Mouse (Mus musculus) thymus, postnatal 4 days (tissue): ENCODE results near the gene Lrrn4.

Source experiments
- DNase-seq: peaks from one replicate; pipeline ENCODE4 v3.0.0; 2021

Lrrn4 gene

GRCm38 (mm10) chr2:132869682-132870081 lies 11.0 kb downstream of the Lrrn4 start:
- DNase-seq: no peak

- DNase-seq: no peak
Observed at GRCm38 (mm10) chr2:132867521-132867920, 13.2 kb downstream of the Lrrn4 start.

- no peak for DNase-seq
Observed at GRCm38 (mm10) chr2:132863325-132863724, 17.4 kb downstream of the Lrrn4 start.

GRCm38 (mm10) chr2:132861456-132861855 lies 19.2 kb downstream of the Lrrn4 start:
- DNase-seq: no peak

- no peak for DNase-seq
Observed at GRCm38 (mm10) chr2:132860435-132860834, 20.3 kb downstream of the Lrrn4 start.

GRCm38 (mm10) chr2:132856333-132856732 lies 24.4 kb downstream of the Lrrn4 start:
- no peak for DNase-seq

GRCm38 (mm10) chr2:132853051-132853450 lies 27.6 kb downstream of the Lrrn4 start:
- no peak for DNase-seq

- DNase-seq: no peak
Observed at GRCm38 (mm10) chr2:132849141-132849540, 31.6 kb downstream of the Lrrn4 start.

GRCm38 (mm10) chr2:132848361-132848760 lies 32.3 kb downstream of the Lrrn4 start:
- no peak for DNase-seq

- no peak for DNase-seq
Observed at GRCm38 (mm10) chr2:132847581-132847980, 33.1 kb downstream of the Lrrn4 start.

GRCm38 (mm10) chr2:132846407-132847358 lies 34.0 kb downstream of the Lrrn4 start, which contains the start of gene Crls1:
Gene Crls1 (plus strand): TSS chr2:132846666.
- DNase-seq: peak; percentile 97

- no peak for DNase-seq
Observed at GRCm38 (mm10) chr2:132841071-132841470, 39.6 kb downstream of the Lrrn4 start.
